Mouse (Mus musculus): Measurements from ENCODE around the gene Fgf12. TPM values are rescaled to one million over a fixed set of nuclear protein-coding genes. Genes with fewer than 3 reads are reported as not detected.

Fgf12 gene
- polyA plus RNA-seq, 1 experiment from 2014 or later = 6.7 TPM

GRCm38 (mm10) chr16:28421617-28422016, 331.3 kb downstream of the Fgf12 start:
- no peaks in the 10 kb centered on the region for H3K9me3 ChIP-seq (ENCODE audit: control insufficient read depth, low read length)
- no peak overlapping the region for H3K9ac ChIP-seq (ENCODE audit: low read depth, low read length)
- H3K4me1 ChIP-seq (replicated peaks; ENCODE audit: control insufficient read depth, insufficient read depth, low read length) = no peaks in the 10 kb centered on the region
- H3K4me3 ChIP-seq (ENCODE audit: low read depth, low read length) = no peak overlapping the region
- DNase-seq (ENCODE audit: low spot score) (no peak), ATAC-seq (ENCODE audit: low FRiP score) (no peak)
- H3K27ac ChIP-seq (ENCODE audit: low read depth, low read length) = no peak overlapping the region
- no peaks in the 10 kb centered on the region for H3K36me3 ChIP-seq (ENCODE audit: control insufficient read depth, insufficient read depth, low read length)
- WGBS = 89% methylated on average over 1 of the region's 1 CpGs
- no peak overlapping the region for H3K4me2 ChIP-seq (replicated peaks; ENCODE audit: low read depth, low read length)
- H3K27me3 ChIP-seq (ENCODE audit: control insufficient read depth, insufficient read depth, low read length) = no peaks in the 10 kb centered on the region

GRCm38 (mm10) chr16:28419693-28420299, 333.1 kb downstream of the Fgf12 start:
- no peaks in the 10 kb centered on the region for H3K27me3 ChIP-seq (ENCODE audit: control insufficient read depth, insufficient read depth, low read length)
- DNase-seq (ENCODE audit: low spot score) = no peak
- no peak overlapping the region for H3K27ac ChIP-seq (ENCODE audit: low read depth, low read length)
- no peak overlapping the region for H3K4me3 ChIP-seq (ENCODE audit: low read depth, low read length)
- no peaks in the 10 kb centered on the region for H3K9me3 ChIP-seq (ENCODE audit: control insufficient read depth, low read length)
- ATAC-seq (ENCODE audit: low FRiP score) = no peak
- no peak overlapping the region for H3K4me2 ChIP-seq (replicated peaks; ENCODE audit: low read depth, low read length)
- H3K4me1 ChIP-seq (replicated peaks; ENCODE audit: control insufficient read depth, insufficient read depth, low read length) = no peaks in the 10 kb centered on the region
- H3K9ac ChIP-seq (ENCODE audit: low read depth, low read length) = no peak overlapping the region
- WGBS = 88% methylated on average over 3 of the region's 3 CpGs
- H3K36me3 ChIP-seq (ENCODE audit: control insufficient read depth, insufficient read depth, low read length) = no peaks in the 10 kb centered on the region

- WGBS = 79% methylated on average over 5 of the region's 5 CpGs
- Histone ChIP-seq H3K4me3 (ENCODE audit: low read depth, low read length) (no peak overlapping the region), H3K27ac (ENCODE audit: low read depth, low read length) (no peak overlapping the region), H3K27me3 (ENCODE audit: control insufficient read depth, insufficient read depth, low read length) (no peaks in the 10 kb centered on the region), H3K36me3 (ENCODE audit: control insufficient read depth, insufficient read depth, low read length) (no peaks in the 10 kb centered on the region), H3K9me3 (ENCODE audit: control insufficient read depth, low read length) (no peaks in the 10 kb centered on the region), H3K4me1 (replicated peaks; ENCODE audit: control insufficient read depth, insufficient read depth, low read length) (no peaks in the 10 kb centered on the region), H3K9ac (ENCODE audit: low read depth, low read length) (no peak overlapping the region), H3K4me2 (replicated peaks; ENCODE audit: low read depth, low read length) (no peak overlapping the region)
- DNase-seq (ENCODE audit: low spot score) (no peak), ATAC-seq (ENCODE audit: low FRiP score) (no peak)
Measured at GRCm38 (mm10) chr16:28411210-28411817, 341.6 kb downstream of the Fgf12 start.

- no peaks in the 10 kb centered on the region for H3K27me3 ChIP-seq (ENCODE audit: control insufficient read depth, insufficient read depth, low read length)
- no peak overlapping the region for H3K4me3 ChIP-seq (ENCODE audit: low read depth, low read length)
- no peak overlapping the region for H3K27ac ChIP-seq (ENCODE audit: low read depth, low read length)
- H3K9ac ChIP-seq (ENCODE audit: low read depth, low read length) = no peak overlapping the region
- H3K9me3 ChIP-seq (ENCODE audit: control insufficient read depth, low read length) = no peaks in the 10 kb centered on the region
- DNase-seq (ENCODE audit: low spot score) (no peak), ATAC-seq (ENCODE audit: low FRiP score) (no peak)
- H3K4me1 ChIP-seq (replicated peaks; ENCODE audit: control insufficient read depth, insufficient read depth, low read length) = no peaks in the 10 kb centered on the region
- 71% methylated on average over 7 of the region's 7 CpGs for WGBS
- no peaks in the 10 kb centered on the region for H3K36me3 ChIP-seq (ENCODE audit: control insufficient read depth, insufficient read depth, low read length)
- H3K4me2 ChIP-seq (replicated peaks; ENCODE audit: low read depth, low read length) = no peak overlapping the region
Measured at GRCm38 (mm10) chr16:28408294-28408693, 344.6 kb downstream of the Fgf12 start.

- WGBS = 73% methylated on average over 2 of the region's 2 CpGs
- H3K36me3 ChIP-seq (ENCODE audit: control insufficient read depth, insufficient read depth, low read length) = no peaks in the 10 kb centered on the region
- no peak overlapping the region for H3K9ac ChIP-seq (ENCODE audit: low read depth, low read length)
- DNase-seq (ENCODE audit: low spot score) = no peak
- H3K4me1 ChIP-seq (replicated peaks; ENCODE audit: control insufficient read depth, insufficient read depth, low read length) = no peaks in the 10 kb centered on the region
- ATAC-seq (ENCODE audit: low FRiP score) = no peak
- no peak overlapping the region for H3K4me3 ChIP-seq (ENCODE audit: low read depth, low read length)
- no peaks in the 10 kb centered on the region for H3K9me3 ChIP-seq (ENCODE audit: control insufficient read depth, low read length)
- H3K27ac ChIP-seq (ENCODE audit: low read depth, low read length) = no peak overlapping the region
- no peak overlapping the region for H3K4me2 ChIP-seq (replicated peaks; ENCODE audit: low read depth, low read length)
- H3K27me3 ChIP-seq (ENCODE audit: control insufficient read depth, insufficient read depth, low read length) = no peaks in the 10 kb centered on the region
Measured at GRCm38 (mm10) chr16:28407892-28408291, 345.0 kb downstream of the Fgf12 start.

GRCm38 (mm10) chr16:28404156-28404555, 348.7 kb downstream of the Fgf12 start:
- Histone ChIP-seq H3K4me3 (ENCODE audit: low read depth, low read length) (no peak overlapping the region), H3K9me3 (ENCODE audit: control insufficient read depth, low read length) (no peaks in the 10 kb centered on the region), H3K4me2 (replicated peaks; ENCODE audit: low read depth, low read length) (no peak overlapping the region), H3K9ac (ENCODE audit: low read depth, low read length) (no peak overlapping the region), H3K4me1 (replicated peaks; ENCODE audit: control insufficient read depth, insufficient read depth, low read length) (no peaks in the 10 kb centered on the region), H3K27ac (ENCODE audit: low read depth, low read length) (no peak overlapping the region), H3K27me3 (ENCODE audit: control insufficient read depth, insufficient read depth, low read length) (no peaks in the 10 kb centered on the region), H3K36me3 (ENCODE audit: control insufficient read depth, insufficient read depth, low read length) (no peaks in the 10 kb centered on the region)
- DNase-seq (ENCODE audit: low spot score) (no peak), ATAC-seq (ENCODE audit: low FRiP score) (no peak)
- WGBS = 87% methylated on average over 1 of the region's 1 CpGs

- Histone ChIP-seq H3K27ac (ENCODE audit: low read depth, low read length) (no peak overlapping the region), H3K4me1 (replicated peaks; ENCODE audit: control insufficient read depth, insufficient read depth, low read length) (no peaks in the 10 kb centered on the region), H3K9me3 (ENCODE audit: control insufficient read depth, low read length) (no peaks in the 10 kb centered on the region), H3K4me2 (replicated peaks; ENCODE audit: low read depth, low read length) (no peak overlapping the region), H3K9ac (ENCODE audit: low read depth, low read length) (no peak overlapping the region), H3K4me3 (ENCODE audit: low read depth, low read length) (no peak overlapping the region), H3K27me3 (ENCODE audit: control insufficient read depth, insufficient read depth, low read length) (no peaks in the 10 kb centered on the region), H3K36me3 (ENCODE audit: control insufficient read depth, insufficient read depth, low read length) (no peaks in the 10 kb centered on the region)
- DNase-seq (ENCODE audit: low spot score) (no peak), ATAC-seq (ENCODE audit: low FRiP score) (no peak)
- 75% methylated on average over 4 of the region's 4 CpGs for WGBS
Measured at GRCm38 (mm10) chr16:28402701-28403100, 350.2 kb downstream of the Fgf12 start.

- no peak overlapping the region for H3K9ac ChIP-seq (ENCODE audit: low read depth, low read length)
- no peak overlapping the region for H3K27ac ChIP-seq (ENCODE audit: low read depth, low read length)
- ATAC-seq (ENCODE audit: low FRiP score) (no peak), DNase-seq (ENCODE audit: low spot score) (no peak)
- H3K4me1 ChIP-seq (replicated peaks; ENCODE audit: control insufficient read depth, insufficient read depth, low read length) = no peaks in the 10 kb centered on the region
- WGBS = 92% methylated on average over 5 of the region's 5 CpGs
- H3K4me2 ChIP-seq (replicated peaks; ENCODE audit: low read depth, low read length) = no peak overlapping the region
- H3K36me3 ChIP-seq (ENCODE audit: control insufficient read depth, insufficient read depth, low read length) = no peaks in the 10 kb centered on the region
- H3K27me3 ChIP-seq (ENCODE audit: control insufficient read depth, insufficient read depth, low read length) = no peaks in the 10 kb centered on the region
- no peak overlapping the region for H3K4me3 ChIP-seq (ENCODE audit: low read depth, low read length)
- H3K9me3 ChIP-seq (ENCODE audit: control insufficient read depth, low read length) = no peaks in the 10 kb centered on the region
Measured at GRCm38 (mm10) chr16:28391283-28391682, 361.6 kb downstream of the Fgf12 start.

GRCm38 (mm10) chr16:28389114-28389513, 363.8 kb downstream of the Fgf12 start:
- Histone ChIP-seq H3K27me3 (ENCODE audit: control insufficient read depth, insufficient read depth, low read length) (no peaks in the 10 kb centered on the region), H3K4me1 (replicated peaks; ENCODE audit: control insufficient read depth, insufficient read depth, low read length) (no peaks in the 10 kb centered on the region), H3K9ac (ENCODE audit: low read depth, low read length) (no peak overlapping the region), H3K4me3 (ENCODE audit: low read depth, low read length) (no peak overlapping the region), H3K36me3 (ENCODE audit: control insufficient read depth, insufficient read depth, low read length) (no peaks in the 10 kb centered on the region), H3K9me3 (ENCODE audit: control insufficient read depth, low read length) (no peaks in the 10 kb centered on the region), H3K4me2 (replicated peaks; ENCODE audit: low read depth, low read length) (no peak overlapping the region), H3K27ac (ENCODE audit: low read depth, low read length) (no peak overlapping the region)
- WGBS = 84% methylated on average over 4 of the region's 4 CpGs
- DNase-seq (ENCODE audit: low spot score) = no peak
- ATAC-seq (ENCODE audit: low FRiP score) = no peak

Measured in hindbrain, embryonic 11.5 days (tissue).